Mouse (Mus musculus) liver, adult 2 months (tissue): ENCODE data around the gene Agmo. TPM values are rescaled to one million over a fixed set of nuclear protein-coding genes. Genes with fewer than 3 reads are reported as not detected.

Experiments used
- DNase-seq: peaks from one replicate; pipeline ENCODE4 v3.0.0-alpha.2; 2011; ENCODE audit warnings: low read depth, low spot score; ENCODE audit errors: extremely low read depth
- H3K27ac ChIP-seq: fragments of 200-500 bp; replicated peaks from 2 replicates; pipeline ENCODE4 v1.5.1; 2012; ENCODE audit warnings: low read depth, mild to moderate bottlenecking, control low read depth, inconsistent platforms, low read length; ENCODE audit not compliant: insufficient read depth
- H3K27me3 ChIP-seq: fragments of 200-500 bp; 2 replicates; pipeline ENCODE4 v1.6.1; 2012; ENCODE audit warnings: mild to moderate bottlenecking, moderate library complexity, low read length, inconsistent platforms; ENCODE audit not compliant: control insufficient read depth, insufficient read depth
- H3K36me3 ChIP-seq: fragments of 200-500 bp; 2 replicates; pipeline ENCODE4 v1.6.1; 2012; ENCODE audit warnings: low read length, inconsistent platforms; ENCODE audit not compliant: control insufficient read depth, insufficient read depth
- H3K4me1 ChIP-seq: fragments of 200-500 bp; 2 replicates; pipeline ENCODE4 v1.6.1; 2011; ENCODE audit warnings: low read length; ENCODE audit not compliant: control insufficient read depth, insufficient read depth
- H3K4me3 ChIP-seq: fragments of 200-500 bp; 2 replicates; pipeline ENCODE4 v1.5.1; 2011; ENCODE audit warnings: low read depth, mild to moderate bottlenecking, control low read depth, low read length, moderate library complexity; ENCODE audit not compliant: insufficient read depth
- H3K79me2 ChIP-seq: fragments of 200-500 bp; 2 replicates; pipeline ENCODE4 v1.6.1; 2012; ENCODE audit warnings: inconsistent platforms, mild to moderate bottlenecking, low read length, moderate library complexity; ENCODE audit not compliant: control insufficient read depth, insufficient read depth
- H3K9ac ChIP-seq: fragments of 200-500 bp; 2 replicates; pipeline ENCODE4 v1.6.1; 2012; ENCODE audit warnings: low read depth, mild to moderate bottlenecking, control low read depth, inconsistent platforms, low read length
- CTCF ChIP-seq: fragments of 200-500 bp; IDR thresholded peaks from 2 replicates; pipeline ENCODE4 v1.5.1; 2011; ENCODE audit warnings: low read depth, low read length, control low read depth
- POLR2A ChIP-seq: fragments of 200-500 bp; IDR thresholded peaks from 2 replicates; pipeline ENCODE4 v1.6.1; 2011; ENCODE audit warnings: low read length, control low read depth; ENCODE audit not compliant: insufficient read depth; ENCODE audit errors: extremely low read depth
- WGBS: fragments of 180-500 bp; shearing (Covaris S2); methylation state at CpG from one replicate; pipeline ENCODE4 v1.1.7; 2018; 5-methylcytosine and 5-hydroxymethylcytosine counted together
- polyA plus RNA-seq: library from polyadenylated mRNA; depleted of rRNA; stranded (reverse); fragments of >200 nt; gene quantifications from 2 replicates; pipeline ENCODE4 v1.2.3, GENCODE M21; 2012; rRNA removed
- total RNA-seq: library from RNA; depleted of rRNA; stranded (reverse); fragments of >200 nt; gene quantifications from 2 replicates; pipeline ENCODE4 v1.2.3, GENCODE M21; 2014; rRNA removed

Agmo gene
- total and polyA plus RNA-seq, 2 experiments = 35.3 to 121 TPM

DNA sequence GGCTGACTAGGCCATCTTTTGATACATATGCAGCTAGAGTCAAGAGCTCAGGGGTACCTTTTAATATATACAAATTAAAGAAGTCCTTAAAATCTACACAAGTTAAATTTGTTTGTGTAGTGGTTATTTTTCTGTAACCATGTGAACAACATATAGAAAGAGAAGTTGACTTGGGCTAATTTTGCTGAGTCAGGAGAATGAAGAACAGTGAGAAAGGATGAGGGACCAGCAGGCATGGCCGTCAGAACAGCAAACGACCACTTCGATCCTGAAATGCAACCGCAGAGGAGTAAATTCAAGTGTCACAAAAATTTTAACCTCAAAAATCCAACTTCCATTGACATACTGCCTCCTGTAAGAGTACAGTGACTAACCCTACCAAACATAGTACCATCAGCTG is 371.4 kb downstream of the Agmo start:
- no peak overlapping the region for H3K27ac ChIP-seq
- H3K9ac ChIP-seq = no peak overlapping the region
- H3K4me1 ChIP-seq = no peaks in the 10 kb centered on the region
- H3K79me2 ChIP-seq = no peaks in the 10 kb centered on the region
- no peaks in the 10 kb centered on the region for H3K36me3 ChIP-seq
- WGBS = 95% methylated on average over 4 of the region's 4 CpGs
- DNase-seq = no peak
- no peaks in the 10 kb centered on the region for H3K27me3 ChIP-seq
- TF ChIP-seq CTCF = no peak
- no peak overlapping the region for H3K4me3 ChIP-seq

DNA sequence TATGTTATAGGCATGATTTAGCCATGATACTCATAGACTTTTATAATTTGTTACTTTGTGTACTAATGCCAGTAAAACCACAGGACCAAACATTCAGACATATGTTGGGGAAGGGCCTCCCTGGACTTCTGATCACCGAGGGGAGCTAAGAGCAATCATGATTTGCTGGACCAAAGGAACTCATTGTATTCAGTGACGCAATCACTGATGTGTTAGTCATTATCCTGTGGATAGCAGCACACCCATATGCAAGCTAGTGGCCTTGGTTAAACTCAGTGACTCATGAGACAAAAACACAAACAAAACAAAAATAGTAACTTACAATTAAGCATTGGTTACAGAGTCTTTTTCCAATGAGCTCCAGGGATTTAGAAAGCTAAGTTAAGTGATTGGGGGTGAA is 373.3 kb downstream of the Agmo start:
- WGBS = 83% methylated on average over 2 of the region's 2 CpGs
- no peaks in the 10 kb centered on the region for H3K27me3 ChIP-seq

DNA sequence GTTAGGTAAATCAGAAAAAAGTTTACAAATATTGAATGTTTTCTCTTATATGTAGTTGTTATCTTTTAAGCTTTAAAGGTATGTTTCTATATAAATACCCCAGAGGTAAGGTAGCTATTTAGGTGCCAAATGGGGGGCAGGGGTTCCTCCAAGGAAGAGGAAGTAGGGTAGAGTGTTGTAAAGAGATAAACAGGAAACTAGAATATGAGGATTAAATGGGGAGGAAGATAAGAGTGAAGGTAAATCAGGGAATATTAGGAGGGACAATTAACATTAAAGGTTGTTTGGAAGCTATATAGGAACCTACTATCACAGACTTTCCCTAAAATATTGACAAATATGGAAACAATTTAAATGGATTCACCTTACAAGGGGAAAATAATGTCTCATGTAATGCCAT is 382.6 kb downstream of the Agmo start:
- Histone ChIP-seq H3K36me3 (no peaks in the 10 kb centered on the region), H3K4me3 (no peak overlapping the region), H3K9ac (no peak overlapping the region), H3K4me1 (no peaks in the 10 kb centered on the region), H3K79me2 (no peaks in the 10 kb centered on the region), H3K27me3 (no peaks in the 10 kb centered on the region), H3K27ac (no peak overlapping the region)
- TF ChIP-seq CTCF (no peak), POLR2A (no peak)
- no peak for DNase-seq

More for the DNA sequence above, 373.3 kb downstream of the Agmo start:
- TF ChIP-seq CTCF (no peak), POLR2A (no peak)
- Histone ChIP-seq H3K4me1 (no peaks in the 10 kb centered on the region), H3K4me3 (no peak overlapping the region), H3K9ac (no peak overlapping the region), H3K79me2 (no peaks in the 10 kb centered on the region), H3K36me3 (no peaks in the 10 kb centered on the region), H3K27ac (no peak overlapping the region)
- no peak for DNase-seq

Other genes starting within 250 kb of the Agmo start
- not detected in 2 replicates for gene Meox2, start 133.1 kb upstream of the Agmo start, total RNA-seq
- 0.05 TPM in 1 of 2 replicates, not detected in the other for gene Meox2, start 133.1 kb upstream of the Agmo start, polyA plus RNA-seq